Mouse (Mus musculus): ENCODE data around the gene Zfp618.

The Zfp618 gene

GRCm38 (mm10) chr4:62965497-62966302 lies at the start of gene Zfp618:
Gene Zfp618 (plus strand): TSS chr4:62965573.
- DNase-seq, result no peak

- DNase-seq, result no peak
Observed at GRCm38 (mm10) chr4:62917056-62917455, 48.3 kb upstream of the Zfp618 start.

- DNase-seq, result no peak
Observed at GRCm38 (mm10) chr4:62933798-62934197, 31.6 kb upstream of the Zfp618 start.

- no peak for DNase-seq
Observed at GRCm38 (mm10) chr4:62935589-62936218, 29.7 kb upstream of the Zfp618 start.

- DNase-seq, result no peak
Observed at GRCm38 (mm10) chr4:62941961-62942892, 23.1 kb upstream of the Zfp618 start.

- DNase-seq, result no peak
Observed at GRCm38 (mm10) chr4:62944326-62944879, 21.0 kb upstream of the Zfp618 start.

- no peak for DNase-seq
Observed at GRCm38 (mm10) chr4:62963806-62964205, 1.6 kb upstream of the Zfp618 start.

- DNase-seq, result no peak
Observed at GRCm38 (mm10) chr4:62964844-62965496, 403 bp upstream of the Zfp618 start.

- no peak for DNase-seq
Observed at GRCm38 (mm10) chr4:62969526-62969925, 4.2 kb downstream of the Zfp618 start.

GRCm38 (mm10) chr4:62971991-62972390 lies 6.6 kb downstream of the Zfp618 start:
- DNase-seq, result no peak

GRCm38 (mm10) chr4:62973086-62973485 lies 7.7 kb downstream of the Zfp618 start:
- DNase-seq, result no peak

GRCm38 (mm10) chr4:62974901-62975300 lies 9.5 kb downstream of the Zfp618 start:
- DNase-seq, result no peak

GRCm38 (mm10) chr4:62975541-62975940 lies 10.2 kb downstream of the Zfp618 start:
- no peak for DNase-seq

- DNase-seq, result no peak
Observed at GRCm38 (mm10) chr4:62977454-62977853, 12.1 kb downstream of the Zfp618 start.

GRCm38 (mm10) chr4:62978501-62978911 lies 13.1 kb downstream of the Zfp618 start:
- no peak for DNase-seq

- DNase-seq, result no peak
Observed at GRCm38 (mm10) chr4:62981572-62981971, 16.2 kb downstream of the Zfp618 start.

GRCm38 (mm10) chr4:62983556-62983955 lies 18.2 kb downstream of the Zfp618 start:
- DNase-seq, result no peak

- no peak for DNase-seq
Observed at GRCm38 (mm10) chr4:62991336-62991735, 26.0 kb downstream of the Zfp618 start.

GRCm38 (mm10) chr4:62993190-62993589 lies 27.8 kb downstream of the Zfp618 start:
- DNase-seq, result no peak

- DNase-seq, result no peak
Observed at GRCm38 (mm10) chr4:62997606-62998005, 32.2 kb downstream of the Zfp618 start.

- DNase-seq, result no peak
Observed at GRCm38 (mm10) chr4:62998431-62998835, 33.1 kb downstream of the Zfp618 start.

GRCm38 (mm10) chr4:62998908-62999307 lies 33.5 kb downstream of the Zfp618 start:
- no peak for DNase-seq
